Mouse (Mus musculus) liver, postnatal 0 days (tissue): ENCODE data around the gene Card14. TPM values are rescaled to one million over a fixed set of nuclear protein-coding genes. Genes with fewer than 3 reads are reported as not detected.

Experiments
- ATAC-seq: fragments of 200-750 bp; cut with Nextera tagmentation; 2 replicates; pipeline ENCODE4 v1.8.0; 2017; ENCODE audit warnings: mild to moderate bottlenecking, moderate library complexity
- DNase-seq: peaks from one replicate; pipeline ENCODE4 v3.0.0-alpha.2; 2016
- H3K27ac ChIP-seq: fragments of 300-500 bp; sonication (generic); 2 replicates; pipeline ENCODE4 v1.5.1; 2014; ENCODE audit warnings: antibody characterized with exemption, moderate library complexity, mild to moderate bottlenecking, low read depth
- H3K27me3 ChIP-seq: fragments of 300-500 bp; sonication (generic); 2 replicates; pipeline ENCODE4 v1.6.1; 2014; ENCODE audit warnings: low read length, control low read depth, mixed read lengths; ENCODE audit not compliant: insufficient read depth
- H3K36me3 ChIP-seq: fragments of 300-500 bp; sonication (generic); replicated peaks from 2 replicates; pipeline ENCODE4 v1.6.1; 2014; ENCODE audit warnings: mild to moderate bottlenecking, control low read depth, low read length, moderate library complexity, mixed read lengths; ENCODE audit not compliant: insufficient read depth
- H3K4me1 ChIP-seq: fragments of 300-500 bp; sonication (generic); 2 replicates; pipeline ENCODE4 v1.6.1; 2014; ENCODE audit warnings: antibody characterized with exemption, mild to moderate bottlenecking, control low read depth; ENCODE audit not compliant: insufficient read depth
- H3K4me2 ChIP-seq: fragments of 300-500 bp; sonication (generic); 2 replicates; pipeline ENCODE4 v1.6.1; 2014; ENCODE audit warnings: low read depth, mild to moderate bottlenecking, low read length, moderate library complexity, mixed read lengths
- H3K4me3 ChIP-seq: fragments of 300-500 bp; sonication (generic); 2 replicates; pipeline ENCODE4 v1.5.1; 2014; ENCODE audit warnings: low read depth, low read length
- H3K9ac ChIP-seq: fragments of 300-500 bp; sonication (generic); replicated peaks from 2 replicates; pipeline ENCODE4 v1.6.1; 2014; ENCODE audit warnings: mild to moderate bottlenecking, moderate library complexity
- H3K9me3 ChIP-seq: fragments of 300-500 bp; sonication (generic); 2 replicates; pipeline ENCODE4 v1.6.1; 2016; ENCODE audit warnings: mild to moderate bottlenecking, control low read depth, low read length, mixed read lengths
- CTCF ChIP-seq: sonication (generic); IDR thresholded peaks from 2 replicates; pipeline ENCODE4 v1.5.1; 2016; ENCODE audit warnings: antibody characterized with exemption, low read depth
- EP300 ChIP-seq: IDR thresholded peaks from 2 replicates; pipeline ENCODE4 v1.6.1; 2016; ENCODE audit warnings: antibody characterized with exemption, low read depth, mild to moderate bottlenecking
- WGBS: fragments of 180-500 bp; shearing (Covaris S2); extraction: QIAGEN DNeasy Blood & Tissue Kit; methylation state at CpG from one replicate; pipeline ENCODE4 v1.1.7; 2014; ENCODE audit not compliant: insufficient replicate concordance; 5-methylcytosine and 5-hydroxymethylcytosine counted together
- polyA plus RNA-seq: library from polyadenylated mRNA; unstranded; fragments of >200 nt; fragmentation: Nextera tagmentation; extraction: Ambion mirVana; gene quantifications from 2 replicates; pipeline ENCODE4 v1.2.1, GENCODE M21; 2015

Card14 gene
- polyA plus RNA-seq, 1 experiment from 2014 or later: 0.09 TPM

DNA sequence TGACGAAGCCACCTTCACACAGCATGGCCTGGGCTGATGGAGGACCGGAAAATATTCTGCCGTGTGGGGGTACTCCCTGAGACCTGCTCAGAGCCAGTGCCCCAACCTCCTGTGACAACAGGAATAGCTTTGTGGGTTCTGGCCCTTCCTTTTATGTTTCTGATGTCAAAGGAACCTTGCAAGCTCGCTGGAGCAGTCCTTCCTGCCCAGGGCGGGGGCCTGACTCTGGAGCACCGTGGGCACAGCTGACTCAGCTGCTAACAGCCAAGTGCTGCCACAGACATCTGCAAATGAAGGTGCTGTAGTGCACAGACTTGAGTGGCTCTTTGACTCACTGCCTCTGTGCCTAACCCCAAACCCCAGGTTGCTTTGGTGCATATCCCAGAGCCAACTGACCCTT, 37.3 kb downstream of the Card14 start:
- DNase-seq (no peak), ATAC-seq (no peak)
- TF ChIP-seq EP300 (no peak), CTCF (no peak)
- Histone ChIP-seq H3K27ac (no peak overlapping the region), H3K4me2 (no peak overlapping the region), H3K9me3 (no peaks in the 10 kb centered on the region), H3K9ac (no peak overlapping the region), H3K36me3 (no peaks in the 10 kb centered on the region), H3K4me3 (no peak overlapping the region), H3K27me3 (no peaks in the 10 kb centered on the region), H3K4me1 (no peaks in the 10 kb centered on the region)
- WGBS: 25% methylated on average over 6 of the region's 6 CpGs

DNA sequence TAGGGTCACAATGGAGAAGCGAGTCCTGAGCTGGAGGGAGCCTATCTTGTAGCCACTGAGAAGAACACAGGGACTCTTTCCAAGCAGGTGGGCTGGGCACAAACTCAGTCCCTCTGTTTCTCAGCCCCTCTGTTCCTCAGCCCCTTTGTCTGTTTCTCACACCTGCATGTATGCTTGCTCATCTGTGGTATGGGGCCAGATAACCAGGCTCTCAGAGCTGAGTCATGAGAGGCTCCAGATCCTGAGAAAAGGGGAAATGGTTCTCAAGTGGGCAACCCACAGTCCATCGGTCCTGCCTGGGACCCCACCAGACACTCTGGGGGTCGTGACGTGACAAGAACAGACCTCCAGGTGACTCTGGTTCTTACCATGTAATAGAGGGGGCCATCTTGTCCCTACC, 39.6 kb downstream of the Card14 start:
- H3K4me1 ChIP-seq: no peaks in the 10 kb centered on the region
- 40% methylated on average over 4 of the region's 4 CpGs for WGBS

DNA sequence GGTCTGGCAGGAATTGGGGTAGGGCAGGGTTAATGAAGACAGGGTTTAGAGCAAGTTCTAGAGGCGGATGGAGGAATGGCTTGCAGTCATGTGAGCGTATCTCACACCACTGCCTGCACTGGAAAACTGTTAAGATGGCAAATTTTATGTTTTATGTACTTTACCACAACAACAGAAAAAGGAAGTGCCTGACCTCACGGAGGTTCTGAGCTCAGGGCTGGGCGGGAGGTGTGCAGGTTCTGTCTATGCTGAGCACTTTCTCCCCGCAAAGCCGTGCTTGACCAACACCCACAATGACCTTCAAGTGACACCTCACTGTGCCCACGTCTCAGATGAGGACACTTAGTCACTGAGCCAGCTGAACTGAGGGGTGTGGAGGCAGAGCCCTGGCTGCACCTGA, 44.5 kb downstream of the Card14 start:
- DNase-seq: no peak
- WGBS: 25% methylated on average over 7 of the region's 7 CpGs
- H3K4me1 ChIP-seq: peaks cover 15% of the 10 kb centered on the region
- no peaks in the 10 kb centered on the region for H3K36me3 ChIP-seq
- no peak for ATAC-seq
- no peak overlapping the region for H3K9ac ChIP-seq
- H3K4me3 ChIP-seq: no peak overlapping the region
- H3K4me2 ChIP-seq: no peak overlapping the region
- H3K9me3 ChIP-seq: no peaks in the 10 kb centered on the region
- no peak for TF ChIP-seq EP300
- no peak for TF ChIP-seq CTCF
- H3K27ac ChIP-seq: no peak overlapping the region
- no peaks in the 10 kb centered on the region for H3K27me3 ChIP-seq

More for the DNA sequence above, 39.6 kb downstream of the Card14 start:
- no peak overlapping the region for H3K9ac ChIP-seq
- DNase-seq (no peak), ATAC-seq (no peak)
- no peak overlapping the region for H3K4me3 ChIP-seq
- no peaks in the 10 kb centered on the region for H3K36me3 ChIP-seq
- H3K9me3 ChIP-seq: no peaks in the 10 kb centered on the region
- H3K27ac ChIP-seq: no peak overlapping the region
- TF ChIP-seq EP300: no peak
- TF ChIP-seq CTCF: no peak
- no peaks in the 10 kb centered on the region for H3K27me3 ChIP-seq
- no peak overlapping the region for H3K4me2 ChIP-seq

DNA sequence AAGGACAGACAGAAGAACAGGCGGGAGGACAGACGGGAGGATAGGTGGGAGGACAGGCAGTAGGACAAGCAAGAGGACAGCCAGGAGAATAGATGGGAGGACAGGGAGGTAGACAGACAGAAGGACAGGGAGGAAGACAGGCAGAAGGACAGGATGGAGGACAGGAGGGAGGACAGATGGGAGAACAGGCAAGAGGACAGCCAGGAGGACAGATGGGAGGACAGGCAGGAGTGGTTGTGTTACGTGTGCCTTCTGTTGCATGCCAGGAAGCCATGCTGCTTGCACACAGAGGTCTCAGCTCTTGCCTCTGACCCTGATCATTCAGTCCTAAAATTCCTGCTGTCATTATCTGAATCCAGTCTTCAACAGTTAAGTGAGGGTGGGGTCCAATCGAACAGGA, 46.4 kb downstream of the Card14 start:
- Histone ChIP-seq H3K4me3 (no peak overlapping the region), H3K9me3 (no peaks in the 10 kb centered on the region), H3K27ac (no peak overlapping the region), H3K4me2 (no peak overlapping the region), H3K9ac (no peak overlapping the region), H3K4me1 (peaks cover 15% of the 10 kb centered on the region), H3K36me3 (no peaks in the 10 kb centered on the region), H3K27me3 (no peaks in the 10 kb centered on the region)
- DNase-seq (no peak), ATAC-seq (no peak)
- TF ChIP-seq CTCF: no peak
- no peak for TF ChIP-seq EP300
- 76% methylated on average over 4 of the region's 4 CpGs for WGBS

DNA sequence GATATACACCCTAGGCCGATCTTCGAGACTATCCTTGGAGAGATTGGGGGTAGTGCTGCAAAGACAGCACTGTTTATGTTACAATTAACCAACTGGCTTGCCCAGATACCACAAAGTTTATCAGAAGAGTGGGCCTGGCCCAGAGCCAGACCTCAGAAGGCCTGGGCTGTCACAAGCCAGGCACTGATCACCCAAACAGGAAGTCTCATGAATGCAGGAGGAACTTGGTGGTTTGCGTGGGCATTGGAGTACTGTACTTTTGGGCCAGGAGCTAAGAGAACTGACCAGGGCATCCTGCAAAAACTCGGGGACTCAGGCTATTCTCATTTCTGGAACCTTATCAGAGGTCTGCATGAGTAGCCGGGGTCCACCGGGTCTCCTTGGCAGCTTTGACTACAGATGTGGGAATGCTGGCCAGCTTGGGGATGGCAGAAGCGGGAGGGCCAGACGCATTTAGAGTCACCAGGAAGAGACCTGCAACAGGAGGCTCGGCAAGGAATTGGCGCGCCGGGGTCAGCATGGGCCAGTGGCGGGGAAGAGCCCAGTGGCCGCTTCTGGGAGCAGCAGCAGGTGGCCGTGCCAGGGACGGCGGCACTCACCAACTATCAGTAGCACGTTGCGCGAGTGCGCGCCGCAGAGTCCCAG, 47.4 kb downstream of the Card14 start:
- Histone ChIP-seq H3K9ac (peak overlapping the region; percentile 59), H3K9me3 (no peaks in the 10 kb centered on the region), H3K27me3 (no peaks in the 10 kb centered on the region), H3K4me1 (peaks cover 15% of the 10 kb centered on the region), H3K27ac (peak overlapping the region; percentile 85), H3K4me3 (peak overlapping the region; percentile 57), H3K36me3 (no peaks in the 10 kb centered on the region), H3K4me2 (peak overlapping the region; percentile 97)
- 4% methylated on average over 15 of the region's 23 CpGs for WGBS
- DNase-seq (peak; percentile 71), ATAC-seq (peak; percentile 75)
- TF ChIP-seq EP300 (peak; percentile 65; the same call in 1 of the 2 replicates), CTCF (no peak)

DNA sequence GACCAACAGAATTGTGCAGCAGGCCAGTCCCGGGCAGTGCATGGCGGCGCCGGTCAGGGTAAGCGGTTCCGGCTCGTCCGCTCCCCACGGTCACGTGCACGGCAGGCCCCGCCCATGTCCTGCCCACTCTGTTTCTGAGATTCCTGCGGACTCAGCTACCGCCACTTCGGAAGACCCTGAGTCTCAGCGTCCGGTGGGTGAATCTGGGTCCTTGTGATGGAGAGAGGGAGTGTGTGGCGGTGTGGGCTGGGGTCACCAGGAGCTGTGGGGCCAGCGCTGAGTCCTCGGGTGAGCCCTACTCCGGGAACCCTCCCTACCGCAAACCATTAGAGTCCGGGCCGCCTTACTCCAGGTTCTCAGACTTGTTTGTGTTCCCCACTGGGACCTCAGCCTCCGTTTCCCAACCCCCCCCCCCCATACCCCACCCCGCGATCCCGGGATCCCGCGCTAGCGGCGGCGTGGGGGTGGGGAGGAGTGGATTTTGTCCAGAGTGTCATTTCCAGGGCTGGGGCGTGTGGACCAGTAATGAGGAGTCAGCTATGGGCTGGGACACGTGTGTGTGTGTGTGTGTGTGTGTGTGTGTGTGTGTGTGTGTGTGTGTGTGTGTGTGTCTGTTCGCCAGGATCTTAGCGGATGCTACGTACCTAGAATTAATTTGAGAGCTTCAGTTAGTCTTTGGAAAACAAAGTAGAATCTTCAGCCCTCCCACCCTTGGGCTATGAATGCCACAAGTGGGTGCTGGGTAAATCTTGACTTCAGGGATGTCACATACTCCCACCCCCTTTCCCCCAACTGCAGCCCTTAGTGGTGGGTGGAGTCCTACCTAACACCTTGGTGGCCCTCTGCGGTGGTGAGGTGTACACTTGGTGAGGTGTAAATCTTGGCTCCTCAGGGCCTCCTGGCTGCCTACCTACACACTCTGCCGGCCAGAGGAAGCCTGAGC, 48.1 kb downstream of the Card14 start, which contains the start of the genes Sgsh and Slc26a11:
Gene Sgsh (minus strand): TSS at position 94 of the 943 bp plus-strand sequence.
Gene Slc26a11 (plus strand): TSS at position 115 of the 943 bp plus-strand sequence.
- no peaks in the 10 kb centered on the region for H3K9me3 ChIP-seq
- WGBS: 5% methylated on average over 29 of the region's 40 CpGs
- peak; percentile 92 for ATAC-seq

More for the DNA sequence above, 48.1 kb downstream of the Card14 start, which contains the start of the genes Sgsh and Slc26a11:
- peak within 1 kb of the TSS; percentile 97 for H3K4me2 ChIP-seq
- TF ChIP-seq CTCF (no peak), EP300 (no peak)
- H3K27me3 ChIP-seq: no peaks in the 10 kb centered on the region
- H3K4me1 ChIP-seq: peaks cover 15% of the 10 kb centered on the region
- H3K36me3 ChIP-seq: no peaks in the 10 kb centered on the region
- H3K4me3 ChIP-seq: peak within 1 kb of the TSS; percentile 57
- peak; percentile 90 for DNase-seq
- H3K27ac ChIP-seq: peak within 1 kb of the TSS; percentile 85
- peak within 1 kb of the TSS; percentile 59 for H3K9ac ChIP-seq
